Mouse (Mus musculus) MEL (cell line): ENCODE data around the gene Rabggtb. TPM values are rescaled to one million over a fixed set of nuclear protein-coding genes. Genes with fewer than 3 reads are reported as not detected.

Experiments used
- DNase-seq: peaks from one replicate; pipeline ENCODE4 v3.0.0; 2011; ENCODE audit warnings: low read depth, low spot score
- H3K27ac ChIP-seq: 2 replicates; pipeline ENCODE4 v1.5.1; 2012; ENCODE audit warnings: low read depth, mild to moderate bottlenecking, control low read depth, low read length, moderate library complexity; ENCODE audit not compliant: control insufficient read depth
- H3K27me3 ChIP-seq, 2 experiments: fragments of 150-350 bp in 1 of 2; sonication (generic) in 1 of 2; 2 replicates each; pipeline ENCODE4 v1.6.1; 2012; ENCODE audit warnings: low read length in 2 of 2, mild to moderate bottlenecking in 2 of 2, improper control_type of control experiment in 1 of 2, moderate library complexity in 1 of 2; ENCODE audit not compliant: insufficient read depth in 2 of 2, control insufficient read depth in 1 of 2
- H3K36me3 ChIP-seq, 2 experiments: 2 replicates each; pipeline ENCODE4 v1.6.1; 2012 to 2014; ENCODE audit warnings: low read length in 2 of 2, improper control_type of control experiment in 1 of 2, inconsistent platforms in 1 of 2, mild to moderate bottlenecking in 1 of 2; ENCODE audit not compliant: insufficient read depth in 2 of 2, control insufficient read depth in 1 of 2
- H3K4me1 ChIP-seq, 2 experiments: fragments of 150-350 bp in 1 of 2; sonication (generic) in 1 of 2; 2 replicates each; pipeline ENCODE4 v1.6.1; 2012; ENCODE audit warnings: low read length in 2 of 2, improper control_type of control experiment in 1 of 2, mild to moderate bottlenecking in 1 of 2; ENCODE audit not compliant: insufficient read depth in 2 of 2, control insufficient read depth in 1 of 2
- H3K4me3 ChIP-seq, 2 experiments: fragments of 150-350 bp in 1 of 2; sonication (generic) in 1 of 2; 2 replicates each; pipeline ENCODE4 v1.5.1; 2012; ENCODE audit warnings: low read depth in 2 of 2, low read length in 2 of 2, mild to moderate bottlenecking in 2 of 2, moderate library complexity in 2 of 2, control low read depth in 1 of 2, improper control_type of control experiment in 1 of 2; ENCODE audit not compliant: control insufficient read depth in 1 of 2, insufficient read depth in 1 of 2
- H3K79me2 ChIP-seq: 2 replicates; pipeline ENCODE4 v1.6.1; 2012; ENCODE audit warnings: mild to moderate bottlenecking, low read length, moderate library complexity; ENCODE audit not compliant: control insufficient read depth, poor library complexity, insufficient read depth
- H3K9ac ChIP-seq: 2 replicates; pipeline ENCODE4 v1.6.1; 2012; ENCODE audit warnings: low read depth, mild to moderate bottlenecking, control low read depth, low read length, moderate library complexity; ENCODE audit not compliant: control insufficient read depth, poor library complexity, severe bottlenecking
- H3K9me3 ChIP-seq: fragments of 150-350 bp; sonication (generic); replicated peaks from 2 replicates; pipeline ENCODE4 v1.6.1; 2012; ENCODE audit warnings: mild to moderate bottlenecking, low read length, improper control_type of control experiment, moderate library complexity; ENCODE audit not compliant: insufficient read depth
- BHLHE40 ChIP-seq: IDR thresholded peaks from 2 replicates; pipeline ENCODE4 v1.6.1; 2012; ENCODE audit warnings: low read depth, mild to moderate bottlenecking, inconsistent platforms, low read length, improper control_type of control experiment, borderline replicate concordance
- CTCF ChIP-seq, 3 experiments: IDR thresholded peaks in 2 of 3; conservative IDR thresholded peaks in 1 of 3; 2 replicates each; pipeline ENCODE4 v1.5.1; 2011 to 2012; ENCODE audit warnings: low read length in 3 of 3, low read depth in 2 of 3, mild to moderate bottlenecking in 2 of 3, improper control_type of control experiment in 1 of 3, inconsistent platforms in 1 of 3, mixed read lengths in 1 of 3, moderate library complexity in 1 of 3; ENCODE audit not compliant: control insufficient read depth in 1 of 3, insufficient read depth in 1 of 3, poor library complexity in 1 of 3, severe bottlenecking in 1 of 3
- MEF2A ChIP-seq: IDR thresholded peaks from 2 replicates; pipeline ENCODE4 v1.6.1; 2014; ENCODE audit warnings: low read depth, mild to moderate bottlenecking, inconsistent platforms, low read length, improper control_type of control experiment; ENCODE audit not compliant: poor library complexity, insufficient replicate concordance, severe bottlenecking; ENCODE audit errors: extremely low read depth
- MYB ChIP-seq: IDR thresholded peaks from 2 replicates; pipeline ENCODE4 v1.6.1; 2011; ENCODE audit warnings: mild to moderate bottlenecking, low read depth, low read length, improper control_type of control experiment
- POLR2AphosphoS5 ChIP-seq: IDR thresholded peaks from 2 replicates; pipeline ENCODE4 v1.6.1; 2012; ENCODE audit warnings: low read depth, borderline replicate concordance, mild to moderate bottlenecking, inconsistent platforms, low read length, moderate library complexity, mixed read lengths
- RAD21 ChIP-seq: IDR thresholded peaks from 2 replicates; pipeline ENCODE4 v1.6.1; 2011; ENCODE audit warnings: mild to moderate bottlenecking, low read depth, low read length, improper control_type of control experiment
- SMC3 ChIP-seq: IDR thresholded peaks from 2 replicates; pipeline ENCODE4 v1.6.1; 2011; ENCODE audit warnings: low read depth, low read length, improper control_type of control experiment
- TBP ChIP-seq: IDR thresholded peaks from 2 replicates; pipeline ENCODE4 v1.8.0; 2011; ENCODE audit warnings: low read depth, low read length, improper control_type of control experiment
- ZC3H11A ChIP-seq: IDR thresholded peaks from 2 replicates; pipeline ENCODE4 v1.6.1; 2012; ENCODE audit warnings: low read depth, mild to moderate bottlenecking, inconsistent platforms, low read length, improper control_type of control experiment
- ZNF384 ChIP-seq: IDR thresholded peaks from 2 replicates; pipeline ENCODE4 v1.6.1; 2012; ENCODE audit warnings: low read depth, mild to moderate bottlenecking, inconsistent platforms, low read length, improper control_type of control experiment
- polyA plus RNA-seq, 2 experiments: library from polyadenylated mRNA; stranded (reverse) in 1 of 2; unstranded in 1 of 2; fragments of >175 nt in 1 of 2; fragments of >200 nt in 1 of 2; gene quantifications; 2 replicates each; pipeline versions ENCODE4 v1.2.1 to v1.2.4; 2012; ENCODE audit warnings: low replicate concordance in 2 of 2, low read depth in 1 of 2; ENCODE audit not compliant: insufficient read length in 2 of 2, insufficient read depth in 1 of 2, missing spikeins in 1 of 2
- total RNA-seq: library from RNA; depleted of rRNA; stranded (reverse); fragments of 300-350 nt; gene quantifications from 2 replicates; pipeline ENCODE4 v1.2.3, GENCODE M21; 2012

Gene Rabggtb
- total and polyA plus RNA-seq, 3 experiments: 146 to 175 TPM; not detected in 1

DNA sequence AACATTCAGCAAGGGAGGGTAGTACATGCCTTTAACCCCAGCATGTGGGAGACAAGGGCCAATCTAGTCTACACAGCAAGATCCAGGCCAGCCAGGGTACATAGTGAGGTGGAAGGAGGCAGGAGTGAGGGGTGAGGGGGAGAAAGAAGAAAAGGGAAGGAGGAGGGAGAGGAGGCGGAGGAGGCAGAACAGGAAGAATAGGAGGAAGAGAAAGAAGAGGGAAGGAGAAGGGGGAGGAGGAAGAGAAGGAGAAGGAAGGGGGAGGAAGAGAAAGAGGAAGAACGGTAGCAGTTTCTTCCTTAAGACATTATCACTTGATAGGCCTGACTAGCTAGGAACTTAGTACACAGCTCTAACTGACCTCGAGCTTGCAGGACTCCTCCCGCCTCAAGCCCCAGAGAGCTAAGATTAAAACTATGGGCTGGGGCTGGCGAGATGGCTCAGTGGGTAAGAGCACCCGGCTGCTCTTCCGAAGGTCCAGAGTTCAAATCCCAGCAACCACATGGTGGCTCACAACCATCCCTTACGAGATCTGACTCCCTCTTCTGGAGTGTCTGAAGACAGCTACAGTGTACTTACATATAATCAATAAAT lies 23.5 kb downstream of the Rabggtb start:
- H3K36me3 ChIP-seq: peaks cover 0 to 18% of the 10 kb centered on the region in 2 experiments; a peak in 2 of 4 replicates
- no peak overlapping the region for H3K9ac ChIP-seq
- peak; percentile 56 for DNase-seq
- H3K4me3 ChIP-seq: no peak overlapping the region
- H3K79me2 ChIP-seq: no peaks in the 10 kb centered on the region
- TF ChIP-seq MYB (no peak), TBP (peak; percentile 94)
- no peak overlapping the region for H3K27ac ChIP-seq
- peaks cover 3 to 18% of the 10 kb centered on the region in 2 experiments for H3K4me1 ChIP-seq
- H3K9me3 ChIP-seq: no peaks in the 10 kb centered on the region
- no peaks in the 10 kb centered on the region for H3K27me3 ChIP-seq

GRCm38 (mm10) chr3:153888141-153888540 lies 24.7 kb downstream of the Rabggtb start:
- no peak overlapping the region for H3K9ac ChIP-seq
- no peak overlapping the region for H3K4me3 ChIP-seq
- H3K27me3 ChIP-seq: no peaks in the 10 kb centered on the region
- H3K27ac ChIP-seq: peak overlapping the region; percentile 11; the same call in 1 of the 2 replicates
- TF ChIP-seq SMC3 (no peak), BHLHE40 (peak; percentile 96)
- no peaks in the 10 kb centered on the region for H3K9me3 ChIP-seq
- H3K4me1 ChIP-seq: peaks cover 3 to 18% of the 10 kb centered on the region in 2 experiments
- DNase-seq: peak; percentile 43
- H3K36me3 ChIP-seq: peaks cover 0 to 18% of the 10 kb centered on the region in 2 experiments; a peak in 2 of 4 replicates
- H3K79me2 ChIP-seq: no peaks in the 10 kb centered on the region

GRCm38 (mm10) chr3:153886296-153886695 lies 26.5 kb downstream of the Rabggtb start:
- Histone ChIP-seq H3K4me3 (no peak overlapping the region), H3K27me3 (no peaks in the 10 kb centered on the region), H3K9ac (no peak overlapping the region), H3K36me3 (peaks cover 0 to 18% of the 10 kb centered on the region in 2 experiments; a peak in 2 of 4 replicates), H3K9me3 (no peaks in the 10 kb centered on the region), H3K79me2 (no peaks in the 10 kb centered on the region), H3K4me1 (peaks cover 3 to 18% of the 10 kb centered on the region in 2 experiments), H3K27ac (no peak overlapping the region)
- peak; percentile 59 for DNase-seq
- TF ChIP-seq MEF2A (no peak), RAD21 (peak; percentile 85), POLR2AphosphoS5 (no peak), CTCF (IDR thresholded peaks at IDR 0.05 in 2 of 3, conservative IDR thresholded peaks at IDR 0.05 in 1 of 3; ENCODE audit: control insufficient read depth in 1 of 3, insufficient read depth in 1 of 3, low read depth in 2 of 3, low read length in 3 of 3, poor library complexity in 1 of 3, severe bottlenecking in 1 of 3) (peak; percentile 20 to 82 (median 75)), SMC3 (peak; percentile 72), ZNF384 (peak; percentile 55), ZC3H11A (peak; percentile 66)
